Mouse (Mus musculus): Measurements from ENCODE around the gene Sirpb1b. TPM values are rescaled to one million over a fixed set of nuclear protein-coding genes. Genes with fewer than 3 reads are reported as not detected.

Sirpb1b gene
- not detected in 2 replicates for polyA plus RNA-seq (2012; rRNA removed)

DNA sequence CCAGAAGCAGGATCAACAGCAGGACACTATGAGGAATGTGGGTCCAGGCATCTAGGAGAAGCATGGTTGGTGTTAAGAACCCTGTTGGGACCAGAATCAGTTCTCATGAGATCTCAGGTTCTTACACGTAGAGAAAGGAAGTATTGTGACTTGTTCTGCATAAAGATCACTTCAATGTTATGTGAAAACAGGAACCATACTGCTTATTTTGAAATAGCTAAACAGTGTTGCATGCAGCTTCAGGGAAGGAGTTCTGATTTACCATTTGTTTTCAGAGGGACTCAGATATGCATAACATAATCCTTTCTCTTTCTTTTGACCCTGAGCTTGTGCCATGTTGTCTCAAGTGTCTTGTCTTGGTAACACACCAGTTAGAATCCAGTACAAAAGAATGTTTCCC is at the start of gene Sirpb1b:
Sirpb1b (minus strand) TSS at position 179 of the 400 bp plus-strand sequence.

Other genes with a start within 250 kb of the Sirpb1b start
- not detected in 2 replicates for gene Gm9733, start 242.8 kb downstream of the Sirpb1b start, polyA plus RNA-seq (2012; rRNA removed)
- gene Sirpb1a, start 148.5 kb downstream of the Sirpb1b start, polyA plus RNA-seq (2012; rRNA removed): not detected in 2 replicates

All from colon, adult 2 months (tissue).